Mouse (Mus musculus) stomach, postnatal 0 days (tissue): Measurements from ENCODE around the gene Lpp. TPM values are rescaled to one million over a fixed set of nuclear protein-coding genes. Genes with fewer than 3 reads are reported as not detected.

Experiments
- ATAC-seq: fragments of 200-750 bp; cut with Nextera tagmentation; 2 replicates; pipeline ENCODE4 v1.8.0; 2017; ENCODE audit not compliant: low FRiP score, low TSS enrichment
- DNase-seq: peaks from one replicate; pipeline ENCODE4 v3.0.0-alpha.2; 2016; ENCODE audit warnings: low spot score
- H3K27ac ChIP-seq: fragments of 300-500 bp; sonication (generic); replicated peaks from 2 replicates; pipeline ENCODE4 v1.5.1; 2014; ENCODE audit warnings: mild to moderate bottlenecking, control low read depth
- H3K27me3 ChIP-seq: fragments of 300-500 bp; sonication (generic); 2 replicates; pipeline ENCODE4 v1.6.1; 2014; ENCODE audit warnings: low read length; ENCODE audit not compliant: control insufficient read depth, insufficient read depth
- H3K36me3 ChIP-seq: fragments of 300-500 bp; sonication (generic); 2 replicates; pipeline ENCODE4 v1.6.1; 2014; ENCODE audit warnings: low read length, mixed read lengths; ENCODE audit not compliant: control insufficient read depth, insufficient read depth
- H3K4me1 ChIP-seq: fragments of 300-500 bp; sonication (generic); replicated peaks from 2 replicates; pipeline ENCODE4 v1.6.1; 2014; ENCODE audit warnings: antibody characterized with exemption; ENCODE audit not compliant: control insufficient read depth, insufficient read depth
- H3K4me2 ChIP-seq: fragments of 300-500 bp; sonication (generic); replicated peaks from 2 replicates; pipeline ENCODE4 v1.6.1; 2014; ENCODE audit warnings: low read depth, mild to moderate bottlenecking, control low read depth, moderate library complexity
- H3K4me3 ChIP-seq: fragments of 300-500 bp; sonication (generic); 2 replicates; pipeline ENCODE4 v1.5.1; 2014; ENCODE audit warnings: low read depth, low read length, control low read depth
- H3K9ac ChIP-seq: fragments of 300-500 bp; sonication (generic); 2 replicates; pipeline ENCODE4 v1.6.1; 2014; ENCODE audit warnings: mild to moderate bottlenecking, low read length, control low read depth, mixed read lengths
- H3K9me3 ChIP-seq: fragments of 300-500 bp; sonication (generic); 2 replicates; pipeline ENCODE4 v1.6.1; 2016; ENCODE audit warnings: low read length; ENCODE audit not compliant: control insufficient read depth
- CTCF ChIP-seq: IDR thresholded peaks from 2 replicates; pipeline ENCODE4 v1.5.1; 2016; ENCODE audit warnings: antibody characterized with exemption, low read depth, mild to moderate bottlenecking, moderate library complexity
- EP300 ChIP-seq: optimal IDR thresholded peaks from 2 replicates; pipeline ENCODE3; 2016; ENCODE audit warnings: antibody characterized with exemption
- WGBS: fragments of 180-500 bp; shearing (Covaris S2); extraction: QIAGEN DNeasy Blood & Tissue Kit; methylation state at CpG from one replicate; pipeline ENCODE4 v1.1.7; 2014; 5-methylcytosine and 5-hydroxymethylcytosine counted together
- polyA plus RNA-seq: library from polyadenylated mRNA; unstranded; fragments of >200 nt; fragmentation: Nextera tagmentation; extraction: Ambion mirVana; gene quantifications from 2 replicates; pipeline ENCODE4 v1.2.1, GENCODE M21; 2015

Gene Lpp
- polyA plus RNA-seq, 1 experiment from 2014 or later, result 51.3 TPM

- DNase-seq (no peak), ATAC-seq (no peak)
- H3K9ac ChIP-seq, result no peak overlapping the region
- WGBS, result 72% methylated on average over 12 of the region's 12 CpGs
- H3K4me1 ChIP-seq, result no peaks in the 10 kb centered on the region
- TF ChIP-seq EP300 (no peak), CTCF (no peak)
- H3K9me3 ChIP-seq, result no peaks in the 10 kb centered on the region
- H3K27ac ChIP-seq, result no peak overlapping the region
- H3K4me2 ChIP-seq, result no peak overlapping the region
- H3K36me3 ChIP-seq, result no peaks in the 10 kb centered on the region
- H3K4me3 ChIP-seq, result no peak overlapping the region
- H3K27me3 ChIP-seq, result no peaks in the 10 kb centered on the region
Measured at GRCm38 (mm10) chr16:24629218-24630172, 236.2 kb downstream of the Lpp start.

- no peak overlapping the region for H3K4me3 ChIP-seq
- no peak overlapping the region for H3K4me2 ChIP-seq
- no peaks in the 10 kb centered on the region for H3K9me3 ChIP-seq
- WGBS, result 92% methylated on average over 7 of the region's 7 CpGs
- ATAC-seq (no peak), DNase-seq (no peak)
- H3K9ac ChIP-seq, result no peak overlapping the region
- TF ChIP-seq EP300 (no peak), CTCF (no peak)
- H3K4me1 ChIP-seq, result no peaks in the 10 kb centered on the region
- no peak overlapping the region for H3K27ac ChIP-seq
- H3K36me3 ChIP-seq, result no peaks in the 10 kb centered on the region
- no peaks in the 10 kb centered on the region for H3K27me3 ChIP-seq
Measured at GRCm38 (mm10) chr16:24635381-24635919, 242.1 kb downstream of the Lpp start.

GRCm38 (mm10) chr16:24636894-24637293 is 243.6 kb downstream of the Lpp start:
- no peak for TF ChIP-seq EP300
- no peak for TF ChIP-seq CTCF
- H3K27ac ChIP-seq, result no peak overlapping the region
- ATAC-seq, result no peak
- H3K36me3 ChIP-seq, result no peaks in the 10 kb centered on the region
- DNase-seq, result no peak
- WGBS, result 76% methylated on average over 2 of the region's 2 CpGs
- H3K9ac ChIP-seq, result no peak overlapping the region
- no peaks in the 10 kb centered on the region for H3K9me3 ChIP-seq
- no peaks in the 10 kb centered on the region for H3K4me1 ChIP-seq
- H3K4me2 ChIP-seq, result no peak overlapping the region
- no peak overlapping the region for H3K4me3 ChIP-seq
- no peaks in the 10 kb centered on the region for H3K27me3 ChIP-seq

- WGBS, result 77% methylated on average over 9 of the region's 9 CpGs
Measured at GRCm38 (mm10) chr16:24641003-24641797, 247.9 kb downstream of the Lpp start.

GRCm38 (mm10) chr16:24643024-24643635 is 249.8 kb downstream of the Lpp start:
- TF ChIP-seq CTCF (no peak), EP300 (no peak)
- ATAC-seq (no peak), DNase-seq (no peak)
- Histone ChIP-seq H3K4me3 (no peak overlapping the region), H3K9ac (no peak overlapping the region), H3K4me1 (0 out of 2 replicates have a peak, but pooled peaks cover 3% of the 10 kb centered on the region), H3K27me3 (no peaks in the 10 kb centered on the region), H3K27ac (no peak overlapping the region), H3K36me3 (no peaks in the 10 kb centered on the region), H3K4me2 (no peak overlapping the region), H3K9me3 (no peaks in the 10 kb centered on the region)
- 77% methylated on average over 4 of the region's 4 CpGs for whole genome bisulfite sequencing

More at GRCm38 (mm10) chr16:24641003-24641797, 247.9 kb downstream of the Lpp start:
- Histone ChIP-seq H3K27ac (no peak overlapping the region), H3K4me2 (no peak overlapping the region), H3K4me3 (no peak overlapping the region), H3K9me3 (no peaks in the 10 kb centered on the region), H3K4me1 (0 out of 2 replicates have a peak, but pooled peaks cover 3% of the 10 kb centered on the region), H3K36me3 (no peaks in the 10 kb centered on the region), H3K9ac (no peak overlapping the region), H3K27me3 (no peaks in the 10 kb centered on the region)
- ATAC-seq (no peak), DNase-seq (no peak)
- TF ChIP-seq EP300, result no peak
- no peak for TF ChIP-seq CTCF
